Mouse (Mus musculus): ENCODE results near the gene Rab3c.

The Rab3c gene

DNA sequence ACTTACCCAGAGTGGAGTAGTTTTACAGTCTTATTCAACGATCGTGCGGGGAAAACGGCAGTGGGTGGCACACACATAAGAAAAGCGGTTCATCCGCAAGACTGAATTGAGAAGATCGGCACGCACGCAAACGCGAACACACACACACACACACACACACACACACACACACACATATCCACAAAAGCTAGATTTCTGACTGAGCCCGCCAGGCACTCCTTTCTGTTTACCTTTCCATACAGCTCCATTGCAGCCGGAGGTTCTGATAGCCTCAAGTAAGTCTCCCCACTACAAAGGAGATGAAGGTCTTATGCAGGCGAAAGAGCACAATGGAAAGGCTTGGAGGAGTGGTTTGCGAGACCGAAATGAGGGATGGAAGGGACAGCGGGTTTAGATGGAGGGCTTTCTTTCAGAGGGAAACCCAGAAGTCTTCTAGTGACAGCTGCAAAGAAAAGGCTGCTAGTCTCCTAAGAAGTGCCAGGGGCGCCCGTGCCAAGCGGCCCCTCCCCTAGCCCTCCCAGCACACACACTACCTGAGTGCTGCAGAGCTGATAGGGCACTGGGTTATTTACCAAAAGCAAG is at the start of gene Rab3c:
TSS of gene Rab3c (minus strand) at position 434 of the 582 bp plus-strand sequence.
- no peak for DNase-seq (ENCODE audit: low read depth)

DNA sequence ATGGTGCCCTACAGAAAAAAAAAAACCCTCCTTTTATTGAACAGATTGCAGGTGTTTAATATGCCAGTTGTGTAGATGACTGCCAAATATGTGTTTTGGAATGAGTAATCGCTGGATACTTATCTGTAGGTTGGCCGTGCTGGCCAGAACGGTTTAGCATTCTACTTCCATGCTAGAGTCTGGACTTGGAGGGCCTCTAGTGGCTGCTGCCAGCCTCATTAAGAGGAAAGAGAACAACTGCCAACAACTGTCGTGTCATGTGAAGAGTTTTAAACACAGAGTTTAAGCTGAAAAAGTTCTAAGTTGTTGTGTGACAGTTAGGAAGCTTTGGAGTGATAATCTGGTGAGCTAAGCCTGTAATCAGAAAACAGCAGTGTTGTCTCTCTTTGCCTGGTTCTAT is 38.0 kb upstream of the Rab3c start:
- no peak for DNase-seq (ENCODE audit: low read depth)

DNA sequence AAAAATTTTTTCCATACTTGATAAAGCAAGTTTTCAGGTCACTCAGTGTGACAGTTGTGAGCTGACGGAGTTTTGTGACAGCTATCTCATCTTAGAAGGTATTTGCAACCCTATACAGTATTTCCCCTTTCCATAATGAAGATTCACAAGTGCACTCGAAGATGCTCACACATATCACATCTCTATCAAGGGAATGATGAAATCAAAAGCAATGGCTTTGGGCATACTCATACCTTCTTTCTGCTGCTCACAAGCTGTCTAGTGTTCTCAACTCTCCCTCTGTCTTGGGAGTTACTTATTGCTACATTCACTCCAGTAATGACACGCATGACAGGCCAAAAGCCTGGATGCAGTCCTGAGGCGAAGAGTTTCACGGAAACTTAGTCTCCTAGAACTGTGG is 26.4 kb upstream of the Rab3c start:
- no peak for DNase-seq (ENCODE audit: low read depth)

DNA sequence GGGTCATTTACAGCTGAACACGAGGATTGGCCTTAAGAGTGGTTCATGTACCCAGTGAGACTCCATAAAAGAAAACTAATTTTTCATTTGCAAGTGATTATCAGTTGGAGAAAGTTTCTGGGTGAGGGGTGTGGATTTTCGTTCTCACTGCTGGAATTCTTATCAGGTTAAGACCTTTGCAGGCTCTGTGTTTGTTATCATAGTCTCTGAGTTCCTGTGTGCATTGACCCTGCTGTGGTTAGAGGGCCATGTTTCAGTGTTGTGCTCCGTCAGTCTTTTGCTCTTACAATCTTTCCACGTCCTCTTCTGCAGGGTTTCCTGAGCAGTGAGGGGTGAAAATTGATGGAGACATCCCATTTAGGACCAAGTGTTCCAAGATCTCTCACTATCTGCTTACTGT is 16.3 kb upstream of the Rab3c start:
- DNase-seq (ENCODE audit: low read depth), result no peak

DNA sequence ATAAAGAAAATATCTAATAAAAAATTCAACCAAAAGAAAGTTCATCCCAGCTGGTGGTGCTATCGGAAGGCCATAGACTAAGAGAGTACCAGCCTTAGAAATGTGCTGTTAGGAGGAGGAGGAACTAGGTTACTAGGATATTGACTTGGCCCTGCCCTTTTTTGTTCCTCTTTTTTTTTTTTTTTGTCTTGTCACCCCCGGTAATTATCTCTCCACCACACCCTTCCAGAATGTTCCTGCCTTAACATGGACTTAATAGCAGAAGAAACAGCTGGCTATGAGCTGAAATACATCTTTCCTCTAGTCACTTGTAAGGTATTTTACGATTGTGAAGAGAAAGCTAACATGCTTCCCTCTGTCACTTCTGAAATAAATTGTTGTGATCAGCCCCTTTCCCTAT is 7.7 kb upstream of the Rab3c start:
- DNase-seq (ENCODE audit: low read depth), result no peak

DNA sequence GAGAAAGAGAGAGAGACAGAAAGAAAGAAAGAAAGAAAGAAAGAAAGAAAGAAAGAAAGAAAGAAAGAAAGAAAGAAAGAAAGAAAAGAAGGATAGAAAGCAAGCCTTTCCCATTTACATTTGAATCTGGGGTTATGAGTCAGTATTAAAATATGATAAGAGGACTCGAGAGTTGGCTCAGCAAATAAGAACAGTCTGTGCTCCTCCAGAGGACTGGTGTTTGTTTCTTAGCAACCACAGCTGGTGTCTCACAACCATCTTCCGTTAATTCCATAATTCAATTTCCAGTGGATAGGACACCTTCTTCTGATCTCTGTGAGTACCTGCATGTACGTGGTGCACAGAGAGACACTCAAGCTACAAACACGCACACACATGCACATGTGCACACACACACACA is 3.0 kb upstream of the Rab3c start:
- DNase-seq (ENCODE audit: low read depth), result no peak

DNA sequence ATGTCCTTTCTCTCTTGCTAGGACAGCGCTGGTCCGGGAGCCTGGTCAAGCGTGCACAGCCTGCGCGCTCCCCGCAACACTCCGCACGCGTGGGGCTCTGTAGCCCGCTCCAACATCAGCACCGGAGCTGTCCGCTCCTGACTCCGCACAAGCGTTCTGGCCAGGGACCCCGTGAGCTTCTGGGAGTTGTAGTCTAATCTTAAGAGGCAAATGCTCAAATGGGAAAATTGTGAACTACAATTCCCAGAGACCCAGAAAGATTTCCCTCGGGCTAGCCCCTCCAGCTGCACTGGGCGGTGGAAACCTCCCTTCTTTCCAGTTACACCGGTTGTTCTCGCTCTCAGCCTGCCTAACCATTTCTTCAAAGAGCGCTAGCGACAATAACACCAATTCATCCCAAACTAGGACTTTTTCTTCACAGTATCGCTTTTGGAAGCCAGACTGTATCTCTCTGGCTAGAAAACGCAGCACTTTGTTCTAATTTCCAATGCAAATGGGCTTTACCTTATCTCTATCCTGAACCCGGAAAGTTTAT is 701 bp downstream of the Rab3c start:
- no peak for DNase-seq (ENCODE audit: low read depth)

DNA sequence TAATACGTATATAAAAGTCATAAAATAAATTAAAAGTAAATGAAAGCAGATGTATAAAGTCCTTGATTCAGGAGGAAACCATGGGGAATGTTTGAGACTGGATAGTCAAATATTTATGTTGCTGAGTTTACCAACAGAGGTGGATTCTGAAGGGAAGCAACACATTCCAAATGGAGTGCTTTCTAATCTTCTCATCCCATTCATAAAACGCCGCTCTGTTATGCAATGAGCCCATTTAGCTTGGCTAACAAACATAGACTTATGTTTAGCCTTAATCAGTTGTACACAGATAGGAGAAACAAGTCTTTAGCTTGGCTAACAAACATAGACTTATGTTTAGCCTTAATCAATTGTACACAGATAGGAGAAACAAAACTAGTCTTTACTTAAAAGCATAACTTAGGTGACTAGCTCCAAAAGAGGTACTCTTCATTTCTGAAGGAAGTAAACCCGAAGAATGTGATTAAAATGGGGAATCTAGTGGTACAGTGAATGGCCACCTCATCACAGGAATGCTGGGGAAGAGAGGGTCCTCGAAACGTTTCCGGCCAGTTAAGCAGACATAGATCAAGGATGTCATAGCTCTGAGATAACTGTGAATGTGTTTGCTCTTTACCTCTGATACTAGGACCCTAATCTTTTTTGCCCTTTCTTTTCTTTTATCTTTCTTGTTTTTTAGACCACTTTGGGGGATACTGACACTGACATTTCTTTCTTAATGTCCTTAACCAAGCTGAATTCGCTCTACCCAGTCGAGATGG is 1.6 kb downstream of the Rab3c start:
- no peak for DNase-seq (ENCODE audit: low read depth)

DNA sequence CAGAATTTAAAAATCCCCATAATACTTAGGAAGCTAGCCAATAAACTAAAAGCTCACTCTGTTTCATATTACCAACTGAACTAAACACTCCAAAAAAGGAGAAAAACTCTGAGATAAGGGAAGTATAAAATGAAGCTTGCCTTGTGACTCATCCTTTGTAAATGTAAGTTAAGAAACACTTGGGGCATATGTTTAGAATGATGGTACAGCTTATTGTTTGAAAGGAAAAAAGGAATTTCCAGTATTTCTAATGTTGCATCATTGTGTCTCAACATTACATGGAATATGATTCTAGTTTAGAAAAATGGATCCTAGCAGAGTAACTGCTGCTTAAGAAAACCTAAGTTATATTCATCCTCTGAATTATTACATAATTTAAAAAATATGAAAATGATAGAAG is 3.1 kb downstream of the Rab3c start:
- DNase-seq (ENCODE audit: low read depth), result no peak

DNA sequence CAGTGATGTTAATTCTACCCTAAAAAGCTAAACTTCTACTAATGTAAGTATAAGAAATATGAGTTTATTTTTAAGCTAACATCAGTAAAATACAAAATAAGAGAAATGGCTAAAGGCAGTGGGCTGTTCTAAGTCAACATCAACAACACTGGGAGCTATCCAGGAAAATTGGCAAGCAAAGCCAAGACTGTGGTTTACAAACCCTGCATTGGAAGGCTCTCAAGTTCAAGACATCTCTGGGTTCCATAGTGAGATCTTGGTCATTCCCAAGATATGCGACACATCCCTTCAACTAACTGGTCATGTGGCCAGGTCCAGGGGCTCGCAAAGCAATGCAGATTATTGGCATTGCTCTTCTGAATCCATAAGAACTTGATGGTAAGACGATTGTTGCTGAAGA is 5.3 kb downstream of the Rab3c start:
- no peak for DNase-seq (ENCODE audit: low read depth)

DNA sequence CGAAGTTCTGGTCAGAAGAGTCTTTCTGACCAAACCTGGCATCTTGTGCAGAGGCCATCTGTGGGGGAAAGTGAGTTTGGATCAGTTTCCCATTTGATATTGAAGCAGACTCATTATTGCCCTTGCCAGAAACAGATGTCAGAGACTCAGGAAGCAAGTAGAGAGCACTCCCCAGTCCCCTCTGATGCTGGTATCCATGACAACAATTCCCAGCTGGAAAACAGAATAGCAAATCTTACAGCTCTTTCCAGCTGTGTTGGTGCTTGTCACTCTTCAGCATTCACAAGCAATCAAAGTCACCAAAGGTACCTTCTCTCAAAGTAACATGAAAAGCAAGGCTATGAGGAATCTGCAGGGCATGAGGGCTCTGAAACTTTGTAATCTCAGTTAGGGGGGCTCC is 20.1 kb downstream of the Rab3c start:
- no peak for DNase-seq (ENCODE audit: low read depth)

DNA sequence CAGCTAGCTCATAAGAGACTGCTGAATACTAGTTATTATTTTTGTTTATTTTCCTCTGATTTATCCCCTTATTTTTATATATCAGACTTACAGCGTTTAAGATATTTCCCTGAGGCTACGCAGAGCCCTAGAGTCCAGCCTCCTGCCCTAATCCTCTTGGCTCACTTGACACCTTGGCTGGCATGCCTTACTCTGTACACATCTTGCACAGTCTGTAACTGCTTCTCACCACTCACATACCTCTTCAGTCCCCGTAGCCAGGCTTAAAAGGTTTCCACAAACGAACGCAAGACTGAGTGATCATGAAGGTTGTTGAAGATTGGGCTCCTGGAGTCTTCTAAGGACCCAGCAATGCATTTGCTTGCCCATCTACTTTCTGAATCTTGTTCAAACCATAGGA is 29.3 kb downstream of the Rab3c start:
- DNase-seq (ENCODE audit: low read depth), result no peak

DNA sequence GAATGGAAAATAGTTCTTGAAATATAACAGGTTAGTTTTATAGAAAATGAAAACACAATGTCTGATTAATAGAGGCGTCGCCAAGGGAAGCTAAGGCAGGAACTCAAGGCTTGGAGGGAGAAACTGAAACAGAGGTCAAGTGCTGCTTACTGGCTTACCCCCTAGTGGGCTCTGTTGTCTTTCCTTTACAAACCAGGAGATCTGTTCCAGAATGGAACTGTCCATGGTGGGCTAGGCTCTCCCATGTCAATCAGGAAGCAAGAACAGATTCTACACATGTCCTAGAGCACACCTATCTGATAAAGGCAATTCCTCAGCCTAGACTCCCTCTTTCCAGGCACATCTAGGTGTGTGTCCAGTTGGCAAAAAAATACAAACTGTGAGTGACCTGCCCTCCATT is 32.3 kb downstream of the Rab3c start:
- DNase-seq (ENCODE audit: low read depth), result no peak

DNA sequence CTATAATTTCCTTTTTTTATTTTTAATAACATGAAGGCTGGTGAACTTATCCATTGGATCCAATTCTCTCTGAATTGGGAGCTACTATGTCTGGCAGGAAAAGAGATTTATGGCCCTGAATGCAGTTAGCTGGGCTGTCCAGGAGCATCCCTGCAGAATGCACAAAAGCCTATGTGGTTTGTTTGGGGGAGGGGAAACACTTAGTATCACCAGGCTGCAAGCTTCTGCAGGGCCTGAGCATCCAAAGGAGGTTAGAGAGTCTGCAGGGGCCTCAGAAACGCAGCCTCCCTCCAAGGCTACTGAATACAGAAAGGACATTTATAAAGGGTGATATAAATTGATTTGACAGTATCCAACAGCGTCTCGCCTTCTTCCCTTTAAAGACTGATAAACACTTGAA is 41.8 kb downstream of the Rab3c start:
- DNase-seq (ENCODE audit: low read depth), result no peak

DNA sequence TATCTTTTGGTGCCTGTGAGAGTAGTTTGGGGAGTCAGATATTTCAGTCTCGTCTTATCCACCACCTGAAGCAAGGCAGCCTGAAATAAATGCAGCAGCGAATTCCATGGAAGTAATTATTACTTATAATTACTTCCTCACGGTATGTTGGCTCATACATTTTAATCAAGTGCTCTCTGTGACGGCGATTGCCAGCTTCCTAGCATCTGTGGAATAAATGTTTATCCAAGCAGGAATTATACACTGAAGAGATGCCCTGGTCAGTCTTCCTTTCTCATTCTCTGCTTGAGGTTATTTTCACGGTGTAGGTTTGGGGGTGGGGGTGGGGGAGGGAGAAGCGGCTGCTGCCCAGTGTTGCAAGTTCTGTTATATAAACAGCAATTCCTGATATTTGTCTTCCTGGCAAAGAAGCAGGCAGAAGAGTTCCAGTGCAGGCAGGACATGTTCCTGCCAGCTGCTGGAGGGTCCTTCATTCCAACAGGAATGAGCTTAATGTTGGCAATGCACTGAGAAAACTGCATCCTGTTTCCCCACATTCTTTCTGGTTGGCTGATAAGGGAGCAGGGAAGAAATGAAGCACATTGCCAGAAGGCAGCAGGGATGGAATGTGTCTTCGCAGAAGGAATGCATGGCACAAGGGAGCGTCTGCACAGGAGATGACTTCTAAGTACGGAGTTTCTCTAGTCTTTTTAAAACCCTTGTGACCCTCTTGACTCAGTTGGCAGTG is 43.4 kb downstream of the Rab3c start:
- DNase-seq (ENCODE audit: low read depth), result no peak

DNA sequence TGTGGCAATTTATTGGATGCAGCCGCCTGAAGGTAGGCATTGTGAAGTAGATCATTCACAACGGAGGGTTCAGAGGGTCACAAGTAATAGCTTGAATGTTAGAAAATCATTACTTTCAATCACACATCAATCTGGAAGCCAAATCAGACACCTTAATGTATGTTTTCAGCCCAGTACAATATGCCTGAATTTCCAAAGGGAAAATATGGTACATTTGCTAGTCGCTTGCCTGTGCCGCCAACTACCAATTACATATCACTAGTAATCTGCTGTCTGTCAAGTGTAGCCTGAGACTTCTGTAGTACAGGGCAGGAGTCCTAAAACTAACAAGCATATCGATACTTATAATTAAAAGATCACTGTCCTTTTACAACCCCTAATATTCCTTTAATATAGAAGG is 47.4 kb downstream of the Rab3c start:
- no peak for DNase-seq (ENCODE audit: low read depth)

DNA sequence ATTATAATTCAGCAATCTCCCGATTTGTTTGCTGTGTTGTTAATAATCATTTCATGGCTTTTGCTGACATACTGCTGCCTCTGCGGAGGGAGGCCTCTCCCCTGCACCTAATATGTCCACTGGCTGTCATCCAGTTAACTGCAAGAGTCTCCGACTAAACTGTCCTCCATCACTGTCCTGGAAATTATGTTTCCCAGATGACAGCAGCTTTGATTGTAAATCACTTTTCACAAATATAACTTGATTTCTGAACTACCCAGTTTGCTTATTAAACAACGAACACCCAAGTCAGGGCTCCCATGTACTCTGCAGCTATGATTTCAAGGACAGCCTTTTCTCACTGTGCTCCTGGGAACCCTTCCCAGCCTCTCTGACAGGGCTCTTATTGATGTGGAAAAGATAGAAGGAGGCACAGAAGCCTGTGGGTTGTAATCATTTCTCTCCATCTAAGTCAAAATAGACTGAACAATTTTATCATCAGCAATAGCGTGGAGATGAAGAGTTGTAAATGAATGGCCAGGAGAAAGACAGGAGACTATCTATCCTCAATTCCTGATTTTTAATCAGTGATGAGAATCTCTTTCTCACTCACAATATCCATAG is 49.6 kb downstream of the Rab3c start:
- no peak for DNase-seq (ENCODE audit: low read depth)

DNA sequence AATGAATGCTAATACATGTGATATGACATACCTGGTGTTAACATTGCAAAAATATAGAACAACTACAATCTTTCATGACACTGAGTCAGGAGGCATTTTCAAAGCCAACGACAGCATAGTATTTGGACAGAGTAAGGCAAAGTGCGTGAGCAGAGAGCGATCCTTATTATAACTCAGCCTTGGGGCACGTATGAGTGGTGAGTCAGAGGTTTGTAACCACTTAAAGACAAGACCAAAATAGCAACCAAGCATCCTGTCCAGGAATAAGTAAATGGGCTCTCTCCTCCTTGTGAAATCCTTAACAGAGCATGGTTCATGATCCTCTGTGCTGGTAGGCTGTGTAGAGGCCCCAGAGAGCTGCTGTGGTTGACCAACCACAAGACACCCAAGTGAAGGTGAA is 50.8 kb downstream of the Rab3c start:
- no peak for DNase-seq (ENCODE audit: low read depth)

DNA sequence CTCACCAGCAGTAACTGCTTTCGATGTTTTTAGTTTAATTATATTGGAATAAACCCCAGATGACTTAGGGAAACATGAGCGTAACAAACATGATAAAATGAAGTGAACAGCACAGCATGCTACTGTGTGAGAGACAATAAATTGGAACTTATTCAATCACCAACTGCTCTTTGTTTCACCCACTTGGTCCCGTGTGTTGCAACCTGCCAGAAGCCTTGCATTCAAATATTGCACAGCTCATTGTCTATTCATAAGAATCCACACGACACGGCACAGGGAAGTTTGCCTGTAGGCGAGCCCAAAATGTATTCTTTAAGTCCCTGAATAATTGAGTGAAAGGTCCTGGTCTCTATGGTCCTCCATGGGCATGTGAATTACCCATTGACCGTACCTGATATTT is 61.6 kb downstream of the Rab3c start:
- DNase-seq (ENCODE audit: low read depth), result no peak

DNA sequence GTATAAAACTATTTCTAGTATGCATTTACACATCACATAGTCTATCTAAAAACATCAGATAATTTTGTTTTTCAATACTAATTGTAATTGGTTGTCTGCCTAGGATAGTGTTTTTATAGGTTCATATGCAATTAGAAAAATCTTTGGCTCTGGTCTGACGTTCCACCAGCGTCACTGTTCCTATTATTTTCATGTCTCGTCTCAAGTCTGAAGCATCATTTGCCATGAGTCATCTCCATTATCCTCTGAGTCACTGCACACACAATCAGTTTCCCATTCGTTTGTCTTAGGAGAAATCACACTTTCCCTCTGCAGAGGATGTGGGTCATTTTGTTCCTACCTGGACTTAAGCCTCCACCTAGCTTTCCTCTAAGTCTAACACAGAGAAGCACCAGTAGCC is 62.3 kb downstream of the Rab3c start:
- DNase-seq (ENCODE audit: low read depth), result no peak

DNA sequence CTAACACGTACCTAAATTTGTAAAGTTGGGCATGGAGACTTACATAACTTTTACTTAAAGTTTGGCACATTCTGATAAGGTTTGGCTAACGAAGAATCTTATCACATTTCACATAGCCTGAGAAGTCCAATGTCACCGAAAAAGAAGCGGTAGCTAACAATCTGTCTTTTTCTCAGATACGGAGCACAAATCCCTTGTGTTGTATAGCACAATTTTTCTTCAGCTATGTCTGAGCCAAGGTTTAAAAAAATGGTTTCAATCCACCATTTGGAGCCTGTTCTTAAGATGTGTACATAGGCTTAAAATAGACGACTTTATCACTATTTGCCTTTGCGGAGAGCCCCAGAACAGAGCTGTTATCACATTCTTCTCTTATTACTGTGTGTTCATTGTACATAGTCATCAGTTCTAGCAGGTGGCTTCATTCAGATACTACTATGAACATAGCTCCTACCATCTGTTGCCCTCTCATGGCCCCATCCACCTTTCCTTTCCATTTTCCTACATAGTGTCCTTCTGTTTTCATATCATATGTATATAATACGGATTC is 69.2 kb downstream of the Rab3c start:
- no peak for DNase-seq (ENCODE audit: low read depth)

DNA sequence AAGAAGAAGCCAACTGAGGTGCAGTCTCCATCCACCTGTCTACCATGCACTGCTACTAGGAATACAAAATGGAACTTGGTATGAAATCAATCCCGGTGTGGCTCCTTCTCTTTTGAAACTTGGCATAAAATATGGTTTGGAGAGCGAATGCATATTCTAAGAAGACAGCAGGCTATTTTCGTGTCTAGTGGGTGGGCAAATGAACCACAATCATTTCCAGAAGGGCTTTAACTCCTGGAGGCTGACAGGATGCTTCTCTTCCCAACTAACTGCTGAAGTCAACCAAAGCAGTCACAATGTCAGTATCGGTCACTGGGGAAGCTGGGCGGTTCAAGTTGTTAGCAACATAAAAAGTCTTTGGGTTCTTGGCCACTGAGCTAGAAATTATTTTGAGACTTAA is 81.9 kb downstream of the Rab3c start:
- DNase-seq (ENCODE audit: low read depth), result no peak

DNA sequence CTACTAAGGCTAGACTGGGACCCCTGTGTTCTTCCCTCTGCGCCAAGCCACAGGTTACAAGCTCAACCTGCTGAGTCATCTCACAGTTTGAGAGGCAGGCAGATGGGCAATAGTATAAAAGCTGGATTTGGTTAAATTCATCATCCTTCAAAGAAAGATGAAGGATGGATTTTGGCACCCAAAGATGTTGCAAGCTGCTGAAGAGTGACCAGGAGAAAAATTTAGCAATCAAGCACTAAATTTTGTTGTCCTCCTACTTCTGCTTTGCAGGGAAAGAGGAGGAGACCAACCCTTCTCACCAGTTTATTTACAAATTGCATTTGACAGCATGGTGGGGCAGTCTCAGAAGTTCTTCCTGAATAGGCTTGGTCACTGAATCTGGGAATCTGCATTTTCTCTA is 90.8 kb downstream of the Rab3c start:
- DNase-seq (ENCODE audit: low read depth), result no peak
